Mouse (Mus musculus) neural tube, embryonic 12.5 days (tissue): ENCODE results near the gene Rasgrp1. TPM values are rescaled to one million over a fixed set of nuclear protein-coding genes. Genes with fewer than 3 reads are reported as not detected.

Experiments
- ATAC-seq: fragments of 200-750 bp; cut with Nextera tagmentation; 2 replicates; pipeline ENCODE4 v1.8.0; 2017; ENCODE audit warnings: low read depth, mild to moderate bottlenecking, moderate TSS enrichment, moderate library complexity; ENCODE audit not compliant: low FRiP score
- H3K27ac ChIP-seq: fragments of 300-500 bp; sonication (generic); 2 replicates; pipeline ENCODE4 v1.5.1; 2016
- H3K27me3 ChIP-seq: fragments of 300-500 bp; sonication (generic); replicated peaks from 2 replicates; pipeline ENCODE4 v1.6.1; 2016; ENCODE audit warnings: mild to moderate bottlenecking
- H3K36me3 ChIP-seq: fragments of 300-500 bp; sonication (generic); 2 replicates; pipeline ENCODE4 v1.6.1; 2016; ENCODE audit warnings: mild to moderate bottlenecking
- H3K4me1 ChIP-seq: fragments of 300-500 bp; sonication (generic); 2 replicates; pipeline ENCODE4 v1.6.1; 2016
- H3K4me2 ChIP-seq: fragments of 300-500 bp; sonication (generic); replicated peaks from 2 replicates; pipeline ENCODE4 v1.6.1; 2016; ENCODE audit warnings: mild to moderate bottlenecking
- H3K4me3 ChIP-seq: fragments of 300-500 bp; sonication (generic); 2 replicates; pipeline ENCODE4 v1.5.1; 2016
- H3K9ac ChIP-seq: fragments of 300-500 bp; sonication (generic); 2 replicates; pipeline ENCODE4 v1.6.1; 2016; ENCODE audit warnings: mild to moderate bottlenecking
- H3K9me3 ChIP-seq: fragments of 300-500 bp; sonication (generic); 2 replicates; pipeline ENCODE4 v1.6.1; 2016; ENCODE audit warnings: mild to moderate bottlenecking
- WGBS: fragments of 180-500 bp; shearing (Covaris S2); methylation state at CpG from one replicate; pipeline ENCODE4 v1.1.7; 2016; 5-methylcytosine and 5-hydroxymethylcytosine counted together
- polyA plus RNA-seq: library from polyadenylated mRNA; unstranded; fragments of >200 nt; fragmentation: Nextera tagmentation; extraction: Ambion mirVana; gene quantifications from 2 replicates; pipeline ENCODE4 v1.2.1, GENCODE M21; 2016

The Rasgrp1 gene
- 0.29 TPM in 2 replicates for polyA plus RNA-seq

DNA sequence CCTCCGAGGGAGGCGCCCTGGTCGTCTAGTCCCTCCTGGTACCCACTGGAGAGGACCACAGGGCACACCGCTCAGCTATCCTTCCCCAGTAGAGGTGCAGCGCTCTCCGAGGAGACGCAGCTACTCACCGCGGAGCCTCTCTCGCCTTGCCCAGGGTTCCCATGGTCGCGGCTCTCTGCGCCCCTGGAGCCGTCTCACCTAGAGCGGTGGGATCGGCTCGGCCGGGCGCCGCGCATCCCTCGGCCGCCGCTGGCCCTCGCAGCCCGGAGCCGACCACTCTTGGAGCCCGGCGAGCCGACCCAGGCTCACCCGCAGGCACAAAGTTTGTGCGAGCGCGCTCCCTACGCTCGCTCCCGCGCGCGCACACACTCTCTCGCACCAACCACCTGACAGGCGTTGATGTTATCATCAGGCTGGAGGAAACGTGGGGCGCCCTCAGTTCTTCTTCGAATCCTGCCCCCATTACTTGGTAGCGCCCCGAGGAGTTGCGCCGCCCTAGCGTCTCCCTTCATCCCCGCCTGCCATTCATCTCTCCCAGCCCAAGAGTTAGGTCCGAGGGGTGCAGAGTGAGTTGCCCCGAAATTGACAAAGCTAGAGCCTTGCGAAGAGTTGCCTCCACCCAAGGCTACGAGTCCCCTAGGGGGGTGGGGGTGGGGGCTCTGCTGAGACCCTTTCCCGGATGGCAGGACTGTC is at the start of gene Rasgrp1:
Gene Rasgrp1, minus strand, starts transcription at position 455 of the 693 bp plus-strand sequence.
- H3K9me3 ChIP-seq, result no peaks in the 10 kb centered on the region
- H3K4me3 ChIP-seq, result peak within 1 kb of the TSS; percentile 51
- H3K4me2 ChIP-seq, result peak within 1 kb of the TSS; percentile 97
- 2% methylated on average over 56 of the region's 56 CpGs for WGBS
- no peak within 1 kb of the TSS for H3K27ac ChIP-seq
- H3K9ac ChIP-seq, result peak within 1 kb of the TSS; percentile 56
- peaks cover 23% of the 10 kb centered on the region for H3K27me3 ChIP-seq
- H3K4me1 ChIP-seq, result peaks cover 10% of the 10 kb centered on the region
- ATAC-seq, result peak; percentile 83
- no peaks in the 10 kb centered on the region for H3K36me3 ChIP-seq

DNA sequence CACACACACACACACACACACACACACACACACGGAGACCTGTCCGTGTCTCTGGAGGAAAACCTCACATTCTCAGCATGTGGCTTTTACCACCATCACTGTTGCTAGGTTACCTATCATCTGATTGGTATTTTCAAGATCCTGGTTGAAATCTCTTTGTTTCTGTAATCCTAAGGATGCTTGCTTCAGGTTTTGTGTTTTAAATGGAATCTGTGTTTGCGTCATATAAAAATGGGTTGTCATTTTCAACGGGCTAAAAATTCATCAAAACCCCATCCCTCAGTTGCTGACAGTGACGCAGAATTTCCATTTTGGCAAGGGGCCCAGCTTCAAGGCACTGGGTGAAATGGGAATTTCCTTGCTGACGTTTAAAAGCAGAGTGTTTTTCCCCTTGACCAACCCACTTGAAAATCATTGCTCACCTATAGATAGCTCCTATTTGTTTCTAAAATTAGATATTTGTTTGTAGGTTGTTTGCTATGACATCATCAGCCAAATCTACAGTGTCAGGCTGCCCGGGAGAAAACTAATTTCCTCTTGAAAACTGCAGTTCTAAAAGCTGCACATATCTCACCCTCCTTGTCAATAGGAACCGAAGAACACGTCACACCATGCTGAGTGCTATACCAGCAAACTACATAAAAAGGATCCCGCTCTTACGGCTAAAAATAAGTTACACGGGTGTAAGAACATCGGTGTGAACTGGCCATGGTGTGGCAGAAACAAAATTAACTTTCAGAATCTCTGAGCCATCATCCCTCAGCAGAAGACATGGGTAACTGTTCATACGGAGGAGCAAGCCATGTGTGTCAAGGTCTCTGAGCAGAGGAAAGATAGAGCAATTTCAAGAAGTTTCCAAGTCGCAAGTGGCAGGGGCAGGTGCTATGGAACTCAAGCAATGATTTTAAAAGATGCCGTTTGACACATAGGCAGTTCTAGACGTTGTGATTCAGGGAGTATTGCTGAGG is 47.4 kb upstream of the Rasgrp1 start:
- no peaks in the 10 kb centered on the region for H3K36me3 ChIP-seq
- H3K9ac ChIP-seq, result no peak overlapping the region
- H3K27ac ChIP-seq, result no peak overlapping the region
- no peak overlapping the region for H3K4me2 ChIP-seq
- H3K27me3 ChIP-seq, result no peaks in the 10 kb centered on the region
- ATAC-seq, result no peak
- H3K4me1 ChIP-seq, result no peaks in the 10 kb centered on the region
- no peak overlapping the region for H3K4me3 ChIP-seq
- WGBS, result 84% methylated on average over 17 of the region's 17 CpGs
- no peaks in the 10 kb centered on the region for H3K9me3 ChIP-seq

DNA sequence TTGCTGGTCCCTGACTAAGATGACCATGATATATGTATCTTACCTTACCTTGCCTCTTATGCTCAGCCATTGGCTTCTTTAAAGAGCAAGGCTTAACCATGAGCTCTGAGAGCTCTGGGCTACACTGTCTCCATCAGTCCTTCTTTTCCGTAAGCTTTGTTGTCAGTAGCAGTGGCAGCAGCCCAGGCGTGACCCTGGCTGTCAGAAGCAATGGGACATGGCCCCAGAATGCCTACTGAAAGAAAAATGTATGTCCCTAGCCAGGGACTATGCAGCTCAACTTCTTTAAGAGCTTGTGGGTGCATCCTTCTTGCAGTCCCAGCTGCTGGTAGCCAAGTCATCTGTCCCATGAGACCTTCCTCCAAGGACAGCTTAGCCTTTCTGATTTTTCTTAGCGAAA is 46.7 kb upstream of the Rasgrp1 start:
- Histone ChIP-seq H3K9ac (no peak overlapping the region), H3K4me3 (no peak overlapping the region), H3K36me3 (no peaks in the 10 kb centered on the region), H3K27me3 (no peaks in the 10 kb centered on the region), H3K4me1 (no peaks in the 10 kb centered on the region), H3K27ac (no peak overlapping the region), H3K4me2 (no peak overlapping the region), H3K9me3 (no peaks in the 10 kb centered on the region)
- 87% methylated on average over 3 of the region's 3 CpGs for WGBS
- no peak for ATAC-seq

DNA sequence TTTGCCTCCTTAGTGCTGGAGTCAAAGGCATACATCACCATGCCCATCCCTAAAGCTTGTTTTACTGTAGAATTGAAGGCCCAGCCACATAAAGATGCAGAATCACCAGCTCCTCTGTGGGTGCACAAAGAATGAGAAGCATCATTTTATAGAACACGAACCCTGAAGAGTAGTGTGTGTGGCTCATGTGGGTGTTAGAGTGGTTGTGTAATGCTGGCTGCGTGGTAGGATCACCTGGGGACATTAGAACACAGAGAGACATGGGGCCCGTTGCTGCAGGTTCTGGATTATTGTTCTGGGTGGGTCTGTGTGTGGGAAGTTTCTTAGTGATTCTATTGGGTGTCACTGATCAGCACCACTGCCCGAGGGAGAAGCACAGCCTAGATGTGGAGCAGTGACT is 45.3 kb upstream of the Rasgrp1 start:
- Histone ChIP-seq H3K27ac (no peak overlapping the region), H3K9me3 (no peaks in the 10 kb centered on the region), H3K4me3 (no peak overlapping the region), H3K27me3 (no peaks in the 10 kb centered on the region), H3K4me1 (no peaks in the 10 kb centered on the region), H3K9ac (no peak overlapping the region), H3K4me2 (no peak overlapping the region), H3K36me3 (no peaks in the 10 kb centered on the region)
- WGBS, result 90% methylated on average over 4 of the region's 4 CpGs
- ATAC-seq, result no peak

DNA sequence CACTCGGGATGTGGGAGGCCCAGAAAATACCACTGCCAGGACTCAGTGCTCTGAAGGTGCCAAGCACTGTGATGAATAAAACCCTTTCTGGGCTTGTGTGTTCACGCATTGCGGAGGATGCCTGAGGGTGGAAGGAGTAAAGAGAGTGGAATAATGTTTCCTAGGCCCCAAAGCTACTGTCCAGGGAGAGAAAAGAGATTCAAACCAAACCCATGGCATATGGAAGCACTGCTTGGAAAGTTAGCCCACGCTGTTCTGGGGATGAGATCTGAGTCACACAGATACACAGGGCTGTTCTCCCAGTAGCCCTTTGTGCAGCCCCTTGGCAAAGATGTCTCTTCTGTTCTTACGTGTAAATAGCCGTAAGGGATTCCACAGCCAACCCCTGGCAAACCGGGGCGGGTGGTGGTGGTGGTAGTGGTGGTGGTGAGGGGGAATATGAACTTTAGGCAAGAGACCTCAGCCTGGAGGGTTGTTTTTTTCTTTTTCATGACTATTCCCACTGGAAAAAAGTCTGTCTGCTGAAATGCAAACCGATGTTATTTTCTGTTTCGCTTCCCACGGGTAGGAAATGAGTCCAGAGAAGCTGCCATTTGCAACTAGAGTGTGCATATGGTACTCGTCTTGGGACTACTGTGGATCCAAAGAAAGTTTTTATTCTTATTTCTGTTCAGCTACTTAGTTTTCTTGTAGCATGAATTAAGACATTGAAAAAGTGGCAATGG is 44.3 kb upstream of the Rasgrp1 start:
- Histone ChIP-seq H3K4me3 (no peak overlapping the region), H3K4me1 (no peaks in the 10 kb centered on the region), H3K9ac (no peak overlapping the region), H3K4me2 (no peak overlapping the region), H3K9me3 (no peaks in the 10 kb centered on the region), H3K27ac (no peak overlapping the region), H3K27me3 (no peaks in the 10 kb centered on the region), H3K36me3 (no peaks in the 10 kb centered on the region)
- 89% methylated on average over 12 of the region's 12 CpGs for WGBS
- no peak for ATAC-seq

DNA sequence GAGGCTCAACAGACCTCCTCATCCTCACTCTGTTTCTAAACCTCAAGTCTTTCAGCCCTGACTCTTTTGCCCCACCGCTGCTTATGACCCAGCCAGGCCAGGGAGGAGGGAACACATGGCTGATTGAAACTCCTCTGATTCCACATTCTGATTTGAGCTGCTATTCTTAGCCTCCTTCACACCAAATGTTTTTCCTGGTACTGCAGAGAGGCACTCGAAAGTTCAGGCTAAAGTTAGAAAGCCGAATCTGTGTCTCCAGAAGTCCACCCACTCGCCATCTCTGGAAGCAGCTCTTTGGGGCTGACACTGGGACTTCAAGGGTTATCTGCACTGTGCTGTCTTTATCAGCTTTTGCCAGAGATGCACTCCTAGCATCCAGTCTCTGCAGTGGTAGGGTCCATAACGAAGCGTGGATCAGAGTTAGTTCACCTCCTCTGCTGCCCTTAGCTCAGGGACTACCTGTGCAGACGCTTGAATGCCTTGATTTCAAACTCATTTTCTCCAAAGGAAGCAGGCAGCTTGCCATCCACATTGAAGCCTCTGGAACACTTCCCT is 43.3 kb upstream of the Rasgrp1 start:
- Histone ChIP-seq H3K27me3 (no peaks in the 10 kb centered on the region), H3K9me3 (no peaks in the 10 kb centered on the region), H3K36me3 (no peaks in the 10 kb centered on the region), H3K4me3 (no peak overlapping the region), H3K4me1 (no peaks in the 10 kb centered on the region; the same call in 1 of the 2 replicates), H3K27ac (no peak overlapping the region), H3K9ac (no peak overlapping the region), H3K4me2 (no peak overlapping the region)
- 85% methylated on average over 7 of the region's 7 CpGs for WGBS
- ATAC-seq, result no peak

DNA sequence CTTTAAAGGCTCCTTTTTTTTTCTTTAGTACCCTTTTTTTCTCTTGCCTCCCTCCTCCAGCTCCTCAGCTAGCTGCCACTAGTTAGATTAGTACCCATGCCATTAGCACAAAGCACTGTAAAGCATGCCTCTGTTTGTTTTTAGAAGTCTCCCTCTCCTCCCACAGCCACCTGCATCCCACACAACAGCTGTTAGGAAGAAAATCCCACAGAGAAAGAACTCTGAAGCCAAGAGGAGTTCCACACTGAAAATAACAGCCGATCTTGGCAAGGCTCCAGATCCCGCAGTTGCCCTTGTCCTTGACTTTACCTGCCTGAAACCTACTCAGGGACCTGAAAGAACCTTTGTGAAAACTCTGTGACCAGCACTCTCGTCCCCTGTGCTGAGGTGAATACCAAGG is 38.5 kb upstream of the Rasgrp1 start:
- H3K27me3 ChIP-seq, result no peaks in the 10 kb centered on the region
- no peak overlapping the region for H3K9ac ChIP-seq
- no peak overlapping the region for H3K4me2 ChIP-seq
- no peak for ATAC-seq
- H3K4me3 ChIP-seq, result no peak overlapping the region
- 76% methylated on average over 3 of the region's 3 CpGs for WGBS
- H3K4me1 ChIP-seq, result no peaks in the 10 kb centered on the region; the same call in 1 of the 2 replicates
- H3K36me3 ChIP-seq, result no peaks in the 10 kb centered on the region
- no peaks in the 10 kb centered on the region for H3K9me3 ChIP-seq
- no peak overlapping the region for H3K27ac ChIP-seq

DNA sequence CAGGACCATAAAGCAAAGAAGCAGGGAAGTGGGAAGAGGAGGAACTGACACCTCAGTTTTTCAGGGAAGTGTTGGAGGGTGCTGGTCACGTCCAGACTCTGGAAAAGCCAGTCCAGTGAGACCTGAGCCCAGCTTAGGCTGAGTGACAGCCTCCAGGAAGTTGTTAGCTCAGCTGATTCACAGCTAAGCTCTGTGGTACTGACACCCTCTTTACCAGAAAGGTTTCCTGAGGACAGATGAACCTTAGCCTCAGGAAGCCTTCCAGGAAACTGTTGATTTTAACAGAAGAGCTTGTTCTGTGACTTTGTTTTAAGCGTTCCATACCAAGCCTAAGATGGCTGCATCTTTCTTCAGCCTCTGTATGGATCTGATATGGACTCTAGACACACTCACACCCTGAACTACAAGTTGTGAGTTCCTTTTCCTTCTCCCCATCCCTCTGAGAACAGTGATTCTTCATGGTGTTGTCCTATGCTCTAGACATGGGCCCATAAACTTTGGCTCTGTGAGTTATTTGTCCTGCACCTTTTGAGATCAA is 31.6 kb upstream of the Rasgrp1 start:
- Histone ChIP-seq H3K4me3 (no peak overlapping the region), H3K27ac (no peak overlapping the region), H3K36me3 (no peaks in the 10 kb centered on the region), H3K4me1 (no peaks in the 10 kb centered on the region), H3K4me2 (no peak overlapping the region), H3K27me3 (no peaks in the 10 kb centered on the region), H3K9me3 (no peaks in the 10 kb centered on the region), H3K9ac (no peak overlapping the region)
- ATAC-seq, result no peak
- 70% methylated on average over 2 of the region's 2 CpGs for WGBS

DNA sequence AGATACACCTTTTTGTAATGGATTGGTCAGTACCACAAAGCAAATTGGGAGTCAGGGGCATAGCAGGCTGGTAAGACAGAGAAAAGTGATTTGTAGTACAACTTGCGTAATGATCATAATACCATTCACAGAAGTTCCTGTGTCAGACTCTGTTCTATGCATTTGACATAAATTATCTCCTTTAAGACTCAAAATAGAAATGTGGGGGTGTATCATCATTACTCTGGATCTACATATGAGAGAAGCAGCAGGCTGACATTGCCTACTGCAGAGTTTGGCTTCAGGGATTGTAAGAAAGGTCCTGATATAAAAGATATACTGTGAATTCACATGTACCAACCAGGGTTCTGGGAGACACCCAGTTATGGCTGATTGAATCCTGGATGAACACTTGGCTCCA is 28.9 kb upstream of the Rasgrp1 start:
- Histone ChIP-seq H3K9ac (no peak overlapping the region), H3K9me3 (no peaks in the 10 kb centered on the region), H3K36me3 (no peaks in the 10 kb centered on the region), H3K27ac (no peak overlapping the region), H3K4me2 (no peak overlapping the region), H3K4me1 (no peaks in the 10 kb centered on the region), H3K4me3 (no peak overlapping the region), H3K27me3 (no peaks in the 10 kb centered on the region)
- no peak for ATAC-seq
- WGBS, result 94% methylated on average over 1 of the region's 1 CpGs

DNA sequence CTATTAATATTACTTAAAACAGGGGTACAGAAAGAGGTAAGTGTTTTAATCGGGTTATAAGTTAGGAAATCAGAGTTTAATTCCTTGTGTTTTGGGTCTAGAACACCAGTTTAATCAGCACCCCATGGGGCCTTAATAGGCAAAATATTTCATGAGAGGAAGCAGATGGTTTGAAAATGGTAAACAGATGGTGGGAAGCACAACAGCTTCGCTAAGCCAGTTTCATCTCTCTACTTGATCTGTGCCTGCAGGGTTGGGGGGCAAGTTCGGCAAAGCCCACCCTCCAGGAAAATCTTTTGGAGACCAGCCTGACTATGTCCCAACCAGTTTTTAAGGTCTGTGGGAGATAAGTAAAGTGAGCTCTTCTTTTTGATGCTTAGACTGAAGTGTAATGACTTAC is 23.7 kb upstream of the Rasgrp1 start:
- Histone ChIP-seq H3K4me1 (no peaks in the 10 kb centered on the region), H3K27ac (no peak overlapping the region), H3K4me2 (no peak overlapping the region), H3K9ac (no peak overlapping the region), H3K27me3 (no peaks in the 10 kb centered on the region), H3K36me3 (no peaks in the 10 kb centered on the region), H3K4me3 (no peak overlapping the region), H3K9me3 (no peaks in the 10 kb centered on the region)
- no peak for ATAC-seq
- WGBS, result 72% methylated on average over 3 of the region's 3 CpGs

DNA sequence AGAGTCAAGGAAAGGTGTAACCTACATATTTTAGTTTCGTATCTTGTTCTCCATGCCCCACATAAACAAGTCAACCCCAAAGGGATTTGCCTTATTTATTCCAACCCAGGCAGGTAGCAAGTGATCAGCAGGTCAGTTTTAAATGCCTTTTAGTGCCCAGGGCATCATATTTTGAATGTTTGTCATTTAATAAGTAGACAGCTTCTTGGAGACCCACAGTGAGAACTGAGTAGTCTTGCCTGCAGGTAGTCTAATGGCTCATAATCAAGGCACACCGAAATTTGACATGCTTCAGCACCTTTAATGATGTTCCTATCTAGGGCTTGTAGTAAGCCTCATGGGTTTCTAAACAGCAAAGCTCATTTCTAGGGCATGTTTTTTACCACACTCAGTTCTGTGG is 21.3 kb upstream of the Rasgrp1 start:
- Histone ChIP-seq H3K4me3 (no peak overlapping the region), H3K9ac (no peak overlapping the region), H3K4me2 (no peak overlapping the region), H3K27ac (no peak overlapping the region), H3K27me3 (no peaks in the 10 kb centered on the region), H3K36me3 (no peaks in the 10 kb centered on the region), H3K9me3 (no peaks in the 10 kb centered on the region), H3K4me1 (no peaks in the 10 kb centered on the region)
- WGBS, result 85% methylated on average over 2 of the region's 2 CpGs
- no peak for ATAC-seq

DNA sequence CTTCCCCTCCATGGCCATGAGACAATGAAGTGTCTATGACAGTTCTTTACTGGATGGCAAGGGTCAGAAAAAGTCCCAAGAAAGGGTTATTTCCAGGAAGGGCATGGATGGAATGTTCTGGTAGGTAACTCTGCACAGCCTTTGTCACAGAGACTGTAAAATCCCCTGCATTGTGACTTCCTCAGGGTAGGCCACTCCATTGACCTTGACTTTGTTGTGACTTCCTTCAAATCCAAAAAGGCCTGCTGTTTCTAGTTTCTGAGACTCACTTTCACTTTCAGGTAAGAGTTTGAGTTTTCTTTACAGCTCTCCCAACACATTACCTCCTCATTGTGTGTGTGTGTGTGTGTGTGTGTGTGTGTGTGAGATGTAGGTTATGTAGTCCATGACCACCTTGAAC is 15.1 kb upstream of the Rasgrp1 start:
- no peaks in the 10 kb centered on the region for H3K36me3 ChIP-seq

More for the DNA sequence above, 15.1 kb upstream of the Rasgrp1 start:
- H3K4me2 ChIP-seq, result no peak overlapping the region
- H3K27ac ChIP-seq, result no peak overlapping the region
- no peak overlapping the region for H3K9ac ChIP-seq
- no peak for ATAC-seq
- no peaks in the 10 kb centered on the region for H3K4me1 ChIP-seq
- H3K9me3 ChIP-seq, result no peaks in the 10 kb centered on the region
- H3K27me3 ChIP-seq, result no peaks in the 10 kb centered on the region
- H3K4me3 ChIP-seq, result no peak overlapping the region
